Mouse (Mus musculus): Measurements from ENCODE around the gene Ubtd1. TPM values are rescaled to one million over a fixed set of nuclear protein-coding genes. Genes with fewer than 3 reads are reported as not detected.

The Ubtd1 gene
- polyA plus RNA-seq, 1 experiment: 46.7 TPM

DNA sequence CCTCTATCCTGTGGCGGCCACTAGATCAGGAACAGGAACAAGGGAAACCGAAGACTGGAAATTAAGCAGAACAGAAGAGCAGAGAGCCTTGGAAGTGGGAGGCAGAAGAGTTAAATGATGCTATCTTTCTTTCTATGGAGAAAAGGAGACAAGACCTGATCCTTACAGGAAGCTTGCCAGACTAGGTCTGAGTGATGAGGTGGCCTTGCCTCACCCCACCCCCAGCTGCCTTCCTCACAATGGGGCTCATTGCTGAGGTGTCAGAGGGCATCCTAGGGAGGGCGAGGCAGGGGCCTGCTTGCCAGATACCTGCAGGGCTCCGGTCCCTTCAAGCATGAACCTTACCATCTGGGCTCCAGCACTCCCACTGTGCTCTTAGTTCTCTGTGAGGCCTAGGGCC lies 70.4 kb downstream of the Ubtd1 start, which contains the start of gene 4933411K16Rik:
4933411K16Rik (plus strand) TSS at position 301 of the 400 bp plus-strand sequence.
- Histone ChIP-seq H3K27ac (ENCODE audit: insufficient read depth, low read depth, low read length) (no peak within 1 kb of the TSS), H3K4me1 (ENCODE audit: control insufficient read depth, insufficient read depth, low read length) (peaks cover 10% of the 10 kb centered on the region), H3K4me3 (ENCODE audit: insufficient read depth, low read length) (no peak within 1 kb of the TSS)
- TF ChIP-seq CTCF (IDR thresholded peaks at IDR 0.05; ENCODE audit: low read depth, low read length) (no peak), POLR2A (IDR thresholded peaks at IDR 0.05; ENCODE audit: borderline replicate concordance, low read depth, low read length) (no peak)

DNA sequence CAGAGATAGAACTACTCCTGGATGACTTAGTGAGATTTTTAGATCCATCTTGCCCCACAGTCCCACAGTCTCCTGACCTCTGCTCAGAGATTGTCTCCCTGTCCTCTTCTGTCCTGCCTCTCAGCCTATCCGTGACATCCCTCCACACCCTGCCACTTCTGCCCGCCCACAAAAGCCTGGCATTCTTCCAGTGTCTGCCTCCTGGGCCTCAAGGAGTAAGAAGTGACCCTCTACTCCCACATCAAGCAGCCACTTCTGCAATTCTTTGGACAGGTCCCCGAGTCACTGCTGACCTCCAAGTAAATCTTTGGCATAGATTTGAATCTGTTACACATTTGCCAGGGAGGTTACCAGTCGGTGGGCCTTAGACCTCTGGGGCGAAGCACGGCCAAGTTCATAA lies 72.7 kb downstream of the Ubtd1 start:
- Histone ChIP-seq H3K4me3 (ENCODE audit: insufficient read depth, low read length) (no peak overlapping the region), H3K4me1 (ENCODE audit: control insufficient read depth, insufficient read depth, low read length) (peaks cover 10% of the 10 kb centered on the region), H3K27ac (ENCODE audit: insufficient read depth, low read depth, low read length) (no peak overlapping the region)
- TF ChIP-seq POLR2A (IDR thresholded peaks at IDR 0.05; ENCODE audit: borderline replicate concordance, low read depth, low read length) (no peak), CTCF (IDR thresholded peaks at IDR 0.05; ENCODE audit: low read depth, low read length) (no peak)

GRCm38 (mm10) chr19:42055881-42056280 lies 74.3 kb downstream of the Ubtd1 start:
- TF ChIP-seq POLR2A (IDR thresholded peaks at IDR 0.05; ENCODE audit: borderline replicate concordance, low read depth, low read length): no peak
- no peak for TF ChIP-seq CTCF (IDR thresholded peaks at IDR 0.05; ENCODE audit: low read depth, low read length)
- Histone ChIP-seq H3K4me1 (ENCODE audit: control insufficient read depth, insufficient read depth, low read length) (peaks cover 10% of the 10 kb centered on the region), H3K27ac (ENCODE audit: insufficient read depth, low read depth, low read length) (no peak overlapping the region), H3K4me3 (ENCODE audit: insufficient read depth, low read length) (no peak overlapping the region)

- Histone ChIP-seq H3K4me3 (ENCODE audit: insufficient read depth, low read length) (no peak overlapping the region), H3K4me1 (ENCODE audit: control insufficient read depth, insufficient read depth, low read length) (peaks cover 10% of the 10 kb centered on the region), H3K27ac (ENCODE audit: insufficient read depth, low read depth, low read length) (no peak overlapping the region)
- TF ChIP-seq CTCF (IDR thresholded peaks at IDR 0.05; ENCODE audit: low read depth, low read length) (no peak), POLR2A (IDR thresholded peaks at IDR 0.05; ENCODE audit: borderline replicate concordance, low read depth, low read length) (no peak)
These were observed 75.3 kb downstream of the Ubtd1 start for GRCm38 (mm10) chr19:42056719-42057409.

GRCm38 (mm10) chr19:42058426-42058825 lies 76.9 kb downstream of the Ubtd1 start:
- TF ChIP-seq CTCF (IDR thresholded peaks at IDR 0.05; ENCODE audit: low read depth, low read length) (no peak), POLR2A (IDR thresholded peaks at IDR 0.05; ENCODE audit: borderline replicate concordance, low read depth, low read length) (no peak)
- no peak overlapping the region for H3K4me3 ChIP-seq (ENCODE audit: insufficient read depth, low read length)
- H3K27ac ChIP-seq (ENCODE audit: insufficient read depth, low read depth, low read length): no peak overlapping the region
- peaks cover 14% of the 10 kb centered on the region for H3K4me1 ChIP-seq (ENCODE audit: control insufficient read depth, insufficient read depth, low read length)

DNA sequence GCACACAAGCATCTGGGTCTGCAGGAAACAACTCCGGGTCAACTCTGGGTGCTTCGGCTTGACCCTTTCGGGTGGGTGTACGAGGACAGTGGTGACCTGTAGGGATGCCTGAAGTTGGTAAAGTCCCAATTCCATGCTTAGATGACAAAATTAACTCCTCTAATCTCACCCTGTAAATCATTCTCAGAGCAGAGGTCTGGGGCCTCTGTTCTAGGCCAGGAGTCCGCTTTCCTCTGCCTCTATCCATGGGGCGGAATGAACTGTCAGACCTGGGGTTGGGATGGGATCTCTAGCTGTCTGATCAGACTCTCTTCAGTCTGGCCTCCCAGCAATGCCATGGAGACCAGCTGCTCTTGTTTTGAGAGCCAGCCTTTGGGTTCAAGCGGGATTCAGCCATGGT lies 79.9 kb downstream of the Ubtd1 start:
- Histone ChIP-seq H3K27ac (ENCODE audit: insufficient read depth, low read depth, low read length) (no peak overlapping the region), H3K4me3 (ENCODE audit: insufficient read depth, low read length) (no peak overlapping the region), H3K4me1 (ENCODE audit: control insufficient read depth, insufficient read depth, low read length) (peaks cover 13% of the 10 kb centered on the region)
- TF ChIP-seq CTCF (IDR thresholded peaks at IDR 0.05; ENCODE audit: low read depth, low read length): no peak
- TF ChIP-seq POLR2A (IDR thresholded peaks at IDR 0.05; ENCODE audit: borderline replicate concordance, low read depth, low read length): no peak

- H3K4me1 ChIP-seq (ENCODE audit: control insufficient read depth, insufficient read depth, low read length): peaks cover 9% of the 10 kb centered on the region
- H3K27ac ChIP-seq (ENCODE audit: insufficient read depth, low read depth, low read length): no peak overlapping the region
- TF ChIP-seq POLR2A (IDR thresholded peaks at IDR 0.05; ENCODE audit: borderline replicate concordance, low read depth, low read length) (no peak), CTCF (IDR thresholded peaks at IDR 0.05; ENCODE audit: low read depth, low read length) (no peak)
- H3K4me3 ChIP-seq (ENCODE audit: insufficient read depth, low read length): no peak overlapping the region
These were observed 87.1 kb downstream of the Ubtd1 start for GRCm38 (mm10) chr19:42068441-42069240.

DNA sequence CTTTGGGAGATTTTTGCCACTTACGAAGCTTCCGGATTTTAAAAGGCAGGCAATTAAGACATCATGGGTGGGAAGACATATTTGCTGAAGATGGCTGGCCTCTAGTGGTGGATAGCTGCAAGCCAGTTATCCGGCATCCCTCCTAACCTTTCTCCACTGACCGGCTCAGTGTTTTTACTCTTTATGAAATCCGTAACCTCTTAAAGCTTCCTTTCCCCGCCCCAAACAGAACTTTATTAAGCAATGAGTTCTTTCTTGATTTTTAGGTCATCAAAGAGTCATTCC lies 87.6 kb downstream of the Ubtd1 start:
- H3K4me1 ChIP-seq (ENCODE audit: control insufficient read depth, insufficient read depth, low read length): peaks cover 5% of the 10 kb centered on the region
- TF ChIP-seq POLR2A (IDR thresholded peaks at IDR 0.05; ENCODE audit: borderline replicate concordance, low read depth, low read length) (no peak), CTCF (IDR thresholded peaks at IDR 0.05; ENCODE audit: low read depth, low read length) (no peak)
- no peak overlapping the region for H3K4me3 ChIP-seq (ENCODE audit: insufficient read depth, low read length)
- H3K27ac ChIP-seq (ENCODE audit: insufficient read depth, low read depth, low read length): no peak overlapping the region

DNA sequence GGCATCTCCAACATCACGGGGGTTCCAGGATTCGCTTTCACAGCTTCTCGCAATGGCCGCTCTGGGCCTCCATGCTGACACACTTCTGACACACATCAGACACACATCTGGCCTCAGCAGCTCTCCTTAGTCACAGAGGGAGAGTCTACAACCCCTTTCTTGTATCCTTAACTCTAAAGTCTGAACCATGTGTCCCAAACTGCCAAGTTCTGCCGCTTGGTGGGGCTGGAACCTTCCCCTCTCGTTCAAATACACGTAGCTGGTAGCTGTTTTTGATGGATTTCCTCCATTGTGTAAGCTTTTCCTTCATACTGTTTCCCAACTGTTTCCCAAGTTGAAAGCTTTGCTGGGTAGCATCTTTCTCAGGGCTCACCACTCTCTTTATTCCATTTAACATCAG lies 89.7 kb downstream of the Ubtd1 start:
- Histone ChIP-seq H3K27ac (ENCODE audit: insufficient read depth, low read depth, low read length) (no peak overlapping the region), H3K4me1 (ENCODE audit: control insufficient read depth, insufficient read depth, low read length) (0 out of 2 replicates have a peak, but pooled peaks cover 2% of the 10 kb centered on the region), H3K4me3 (ENCODE audit: insufficient read depth, low read length) (no peak overlapping the region)
- TF ChIP-seq CTCF (IDR thresholded peaks at IDR 0.05; ENCODE audit: low read depth, low read length) (no peak), POLR2A (IDR thresholded peaks at IDR 0.05; ENCODE audit: borderline replicate concordance, low read depth, low read length) (no peak)

All from bone marrow macrophage, adult 2 months (primary cell).